Mouse (Mus musculus) cerebellum, postnatal 4 days (tissue): Measurements from ENCODE around the gene Caskin1.
A peak's percentile ranks its signal among the peaks of the same experiment; 100 is the strongest.

Experiments
- DNase-seq, 2 experiments: peaks; one replicate each; pipeline ENCODE4 v3.0.0; 2022; ENCODE audit warnings: low spot score in 2 of 2, mixed read lengths in 1 of 2

The Caskin1 gene

DNA sequence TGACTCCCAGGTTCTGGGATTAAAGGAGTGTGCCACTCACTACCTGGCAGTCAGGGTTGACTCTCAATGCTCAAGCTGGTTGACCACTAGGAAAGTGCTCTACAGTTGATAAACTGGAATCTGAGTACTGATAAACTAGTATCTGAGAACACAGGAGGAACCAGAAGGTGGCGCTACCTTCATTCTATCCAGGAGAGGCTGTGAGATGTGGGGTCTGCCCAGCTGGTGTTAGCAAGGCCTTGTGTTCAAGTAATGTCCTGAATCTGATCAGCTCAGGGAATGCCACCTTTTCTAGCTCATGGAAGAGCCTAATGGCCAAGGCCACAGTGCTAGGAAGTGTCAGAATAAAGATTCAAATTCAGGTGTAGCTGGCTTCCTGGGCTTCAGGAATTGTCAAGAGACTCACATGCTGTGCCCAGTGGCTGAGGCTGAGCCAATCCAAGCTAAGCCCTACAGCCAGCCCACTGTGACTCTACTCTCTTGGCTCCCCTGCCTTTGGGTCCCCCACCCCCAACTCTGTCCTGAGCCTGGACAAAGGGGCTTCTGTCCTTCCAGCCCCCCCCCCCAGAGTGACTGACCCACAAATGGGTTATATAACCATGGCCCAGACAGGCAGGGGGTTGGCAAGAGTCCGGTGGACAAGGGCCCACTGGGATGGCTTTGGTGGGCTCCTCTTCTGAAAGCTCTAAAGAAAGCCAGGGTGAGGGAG is 6.4 kb downstream of the Caskin1 start:
- peak; percentile 28 to 63 for DNase-seq

DNA sequence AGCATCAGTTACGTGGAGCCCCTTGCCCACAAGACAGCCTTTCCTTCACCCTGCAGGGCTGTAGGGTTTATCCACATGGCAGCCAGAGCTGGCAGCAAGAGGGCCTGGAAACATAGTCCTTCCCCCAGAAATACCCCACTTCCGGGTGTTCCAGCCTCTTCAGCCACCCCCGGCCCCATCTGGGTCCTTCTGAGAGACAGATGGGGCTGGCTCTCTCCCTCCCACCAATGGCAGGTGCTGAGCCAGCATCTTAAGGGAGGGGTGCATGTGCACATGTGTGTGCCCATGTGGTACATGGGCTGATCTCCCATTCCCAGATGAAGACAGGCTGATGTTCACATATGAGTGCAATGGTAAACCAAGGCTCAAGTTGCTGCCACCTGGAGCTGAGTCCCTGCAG is 7.0 kb downstream of the Caskin1 start:
- no peak for DNase-seq

DNA sequence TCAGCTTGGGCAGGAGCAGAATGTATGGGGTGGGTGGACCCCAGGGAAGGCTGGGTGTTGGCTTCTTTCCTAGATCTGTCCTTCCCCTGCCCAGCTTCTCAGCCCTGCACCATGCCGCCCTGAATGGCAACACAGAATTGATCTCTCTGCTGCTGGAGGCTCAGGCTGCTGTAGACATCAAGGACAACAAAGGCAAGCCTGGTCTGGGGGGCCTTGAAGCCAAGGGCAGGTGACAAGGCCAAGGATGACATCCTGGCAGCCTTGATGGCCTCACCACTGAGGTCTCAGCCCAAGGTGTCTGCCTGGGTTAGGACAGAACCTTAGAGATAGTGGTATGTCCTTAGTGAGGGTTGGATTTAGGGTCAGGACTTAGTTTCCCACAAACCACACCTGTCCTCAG is 7.6 kb downstream of the Caskin1 start:
- no peak for DNase-seq

DNA sequence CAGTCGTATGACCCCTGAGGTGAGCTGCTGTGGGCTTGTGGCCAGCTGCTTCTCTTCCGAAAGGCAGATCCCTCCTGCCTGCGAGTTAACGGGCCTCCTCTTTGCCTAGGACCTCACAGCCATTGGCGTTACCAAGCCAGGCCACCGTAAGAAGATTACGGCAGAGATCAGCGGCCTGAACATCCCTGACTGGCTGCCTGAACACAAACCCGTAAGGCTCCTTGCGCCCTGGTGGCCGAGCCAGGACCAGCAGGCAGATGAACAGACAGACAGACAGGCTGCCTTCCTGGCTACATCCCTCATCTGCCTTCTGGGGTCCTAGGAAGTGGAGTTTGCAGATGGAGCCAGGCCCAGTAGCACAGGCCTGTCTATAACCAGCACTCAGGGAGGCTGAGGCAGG is 13.8 kb downstream of the Caskin1 start:
- no peak for DNase-seq

DNA sequence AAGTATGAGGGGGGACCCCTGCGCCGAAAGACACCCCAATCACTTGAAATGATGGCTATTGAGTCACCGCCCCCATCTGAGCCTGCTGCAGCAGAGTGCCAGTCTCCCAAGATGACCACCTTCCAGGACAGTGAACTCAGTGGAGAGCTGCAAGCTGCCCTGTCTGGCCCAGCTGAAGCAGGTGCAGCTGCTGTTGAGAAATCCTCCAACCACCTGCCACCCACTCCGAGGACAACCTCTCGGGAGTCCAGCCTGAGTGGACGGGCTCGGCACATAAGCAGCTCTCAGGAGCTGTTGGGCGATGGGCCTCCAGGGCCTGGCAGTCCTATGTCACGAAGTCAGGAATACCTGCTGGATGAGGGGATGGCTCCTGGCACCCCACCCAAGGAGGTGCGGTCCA is 15.7 kb downstream of the Caskin1 start:
- DNase-seq, result no peak

DNA sequence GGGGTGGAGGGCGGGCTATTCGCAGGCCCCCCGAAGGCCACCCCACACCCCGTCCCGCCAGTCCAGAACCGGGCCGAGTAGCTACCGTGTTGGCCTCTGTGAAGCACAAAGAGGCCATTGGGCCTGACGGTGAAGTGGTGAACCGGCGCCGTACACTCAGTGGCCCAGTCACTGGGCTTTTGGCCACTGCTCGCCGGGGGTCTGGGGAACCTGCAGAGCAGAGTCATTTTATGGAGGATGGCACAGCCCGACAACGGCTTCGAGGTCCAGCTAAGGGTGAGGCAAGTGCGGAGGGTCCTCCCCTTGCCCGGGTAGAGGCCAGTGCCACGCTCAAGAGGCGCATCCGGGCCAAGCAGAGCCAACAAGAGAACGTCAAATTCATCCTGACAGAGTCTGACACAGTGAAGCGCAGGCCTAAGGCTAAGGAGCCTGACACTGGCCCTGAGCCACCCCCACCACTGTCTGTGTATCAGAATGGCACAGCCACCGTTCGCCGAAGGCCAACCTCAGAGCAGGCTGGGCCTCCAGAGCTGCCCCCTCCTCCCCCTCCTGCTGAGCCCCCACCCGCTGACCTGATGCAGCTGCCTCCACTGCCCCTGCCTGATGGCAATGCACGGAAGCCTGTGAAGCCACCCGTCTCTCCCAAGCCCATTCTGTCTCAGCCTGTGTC is 17.0 kb downstream of the Caskin1 start:
- DNase-seq, result no peak

DNA sequence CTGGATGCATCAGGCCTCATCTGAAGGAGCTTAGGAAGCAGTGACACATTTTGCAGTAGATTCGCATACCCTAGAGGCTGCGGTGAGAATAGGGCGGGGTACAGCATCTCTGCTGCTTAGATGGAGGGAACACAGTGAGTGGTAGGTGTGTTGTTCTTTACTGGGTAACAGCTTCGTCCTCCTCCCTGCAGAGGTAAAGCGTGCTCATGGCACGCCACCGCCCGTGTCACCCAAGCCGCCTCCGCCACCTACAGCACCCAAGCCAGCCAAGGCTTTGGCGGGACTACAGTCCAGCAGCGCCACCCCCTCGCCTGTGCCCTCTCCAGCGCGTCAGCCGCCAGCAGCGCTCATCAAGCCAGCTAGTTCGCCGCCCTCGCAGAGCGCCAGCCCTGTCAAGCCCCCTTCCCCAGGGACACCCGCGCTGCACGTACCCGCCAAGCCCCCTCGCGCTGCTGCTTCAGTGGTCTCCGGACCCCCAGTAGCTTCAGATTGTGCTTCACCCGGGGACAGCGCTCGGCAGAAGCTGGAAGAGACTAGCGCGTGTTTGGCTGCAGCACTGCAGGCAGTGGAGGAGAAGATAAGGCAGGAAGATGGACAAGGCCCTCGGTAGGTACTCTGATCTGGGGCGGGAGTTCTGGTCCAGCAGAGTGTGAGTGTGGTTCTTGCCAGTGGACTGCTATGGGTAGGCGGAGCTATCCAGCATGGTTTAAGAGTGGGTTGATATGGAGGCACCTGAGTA is 18.1 kb downstream of the Caskin1 start:
- no peak for DNase-seq

DNA sequence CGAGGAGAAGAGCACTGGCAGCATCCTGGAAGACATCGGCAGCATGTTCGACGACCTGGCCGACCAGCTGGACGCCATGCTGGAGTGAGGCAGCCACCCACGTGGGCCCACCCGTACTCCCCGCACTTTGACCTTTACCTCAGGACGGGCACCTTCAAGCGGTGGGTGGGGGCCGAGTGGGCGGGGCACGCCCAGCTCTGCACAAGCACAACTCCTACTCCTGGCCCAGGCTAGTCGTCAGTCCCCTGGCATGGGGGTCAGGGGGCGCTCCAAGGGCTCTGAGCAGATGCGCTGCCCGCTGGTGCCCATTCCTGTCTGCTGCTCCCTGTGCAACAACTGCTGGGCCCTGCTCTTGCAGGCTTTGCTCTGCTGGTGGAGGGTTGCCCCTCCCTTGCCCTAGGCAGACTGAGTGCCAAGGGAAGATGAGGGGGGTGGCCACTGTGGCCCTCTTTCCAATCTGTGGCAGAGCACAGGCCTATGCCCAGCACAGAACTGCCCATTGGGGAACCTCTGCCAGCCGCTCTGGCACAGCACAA is 18.8 kb downstream of the Caskin1 start:
- DNase-seq, result no peak

DNA sequence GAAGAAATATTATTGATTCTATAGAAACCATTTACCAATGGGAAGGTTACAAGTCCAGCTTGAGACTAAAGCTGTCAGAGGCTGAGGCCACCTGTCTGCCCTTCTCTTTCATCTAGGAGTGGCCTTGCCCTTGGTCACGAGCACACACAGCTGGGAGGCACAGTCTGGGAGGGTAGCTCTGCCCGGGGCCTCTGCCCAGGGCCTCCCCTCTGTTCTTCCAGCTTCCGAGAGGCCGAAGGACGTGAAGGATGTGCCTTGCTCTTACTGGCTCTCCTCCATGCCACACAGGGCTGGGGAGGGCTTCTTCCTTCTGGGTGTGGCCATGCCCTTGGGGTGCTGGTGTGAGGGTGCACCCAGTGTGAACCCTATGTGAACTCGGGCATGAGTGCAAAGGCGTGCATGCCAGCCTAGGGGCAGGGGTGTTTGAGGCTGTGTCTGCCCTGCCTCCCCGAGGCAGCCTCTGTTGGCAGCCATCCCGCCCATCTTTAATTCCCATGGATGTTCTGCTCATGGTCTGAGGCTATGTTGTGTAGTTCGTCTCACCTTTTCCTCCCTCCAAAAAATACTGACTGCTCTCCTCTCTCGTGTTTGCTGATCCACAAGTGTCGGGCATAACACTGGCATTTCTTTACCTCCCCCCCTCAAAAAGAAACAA is 19.5 kb downstream of the Caskin1 start:
- peak in 1 of 2 experiments; percentile 20 for DNase-seq

DNA sequence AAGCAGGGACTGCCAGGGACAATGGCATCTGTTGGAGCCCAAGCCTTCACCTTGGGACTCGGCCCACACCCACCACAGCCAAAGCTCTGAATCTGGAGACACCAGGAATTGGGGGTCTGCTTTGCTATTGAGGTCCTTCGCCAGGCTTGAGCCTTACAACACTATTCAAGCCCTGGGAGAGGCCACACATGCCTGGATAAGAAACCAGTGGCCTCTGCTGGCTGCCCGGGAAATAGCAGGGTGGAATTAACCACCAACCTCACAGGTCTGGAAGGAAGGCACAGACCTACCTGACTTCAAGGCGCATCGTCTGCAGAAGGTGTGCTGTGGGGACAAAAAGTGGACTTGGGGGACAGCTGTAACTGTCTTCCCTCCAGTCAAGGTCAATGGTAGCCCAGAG is 25.2 kb downstream of the Caskin1 start:
- peak in 1 of 2 experiments; percentile 63 for DNase-seq

DNA sequence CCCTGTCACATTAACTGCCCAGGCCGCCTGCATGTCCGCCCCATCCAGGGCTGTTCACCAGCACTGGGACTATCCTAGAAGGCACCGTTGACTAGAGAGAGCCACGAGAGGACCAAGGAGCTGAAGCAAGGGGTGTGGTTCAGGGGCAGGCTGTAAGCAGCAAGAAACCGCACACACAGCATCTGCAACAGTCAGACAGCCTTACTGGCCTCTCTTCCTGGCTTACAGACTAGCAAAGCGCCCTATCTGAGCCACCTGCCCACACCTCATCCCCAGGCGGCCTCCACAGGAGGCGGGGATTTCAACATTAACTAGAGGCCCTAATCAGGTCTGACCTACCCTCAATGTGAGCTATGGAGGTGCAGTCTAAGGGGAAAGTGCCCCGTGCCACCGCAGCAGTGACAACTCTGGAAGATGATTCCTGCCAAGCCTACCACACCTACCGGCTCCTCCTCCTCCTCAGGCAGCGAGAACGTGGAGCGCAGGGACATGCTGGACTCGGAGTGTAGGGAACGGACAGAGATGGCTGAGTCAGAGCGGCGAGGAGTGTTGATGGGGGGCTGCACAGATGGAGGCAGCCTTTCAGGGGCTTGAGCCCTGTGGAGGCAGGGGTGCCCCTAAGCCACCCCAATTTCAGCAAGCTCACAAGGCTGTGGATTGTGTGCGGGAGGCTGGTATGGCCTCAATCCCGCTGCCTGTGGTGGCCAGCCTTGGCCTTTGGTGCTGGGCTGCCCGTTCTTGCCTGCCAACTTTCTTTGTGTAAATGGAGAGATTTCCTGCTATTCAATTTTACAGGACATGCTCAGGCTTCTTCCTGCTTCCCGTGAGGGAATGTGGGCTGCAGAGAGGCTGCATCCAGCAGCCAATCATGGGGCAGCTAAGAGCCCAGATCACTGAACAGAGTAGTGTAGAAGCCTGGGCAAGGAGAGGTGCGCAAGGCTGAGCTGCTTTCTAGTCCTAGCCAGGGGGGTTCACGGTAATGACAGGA is 26.2 kb downstream of the Caskin1 start:
- no peak for DNase-seq

DNA sequence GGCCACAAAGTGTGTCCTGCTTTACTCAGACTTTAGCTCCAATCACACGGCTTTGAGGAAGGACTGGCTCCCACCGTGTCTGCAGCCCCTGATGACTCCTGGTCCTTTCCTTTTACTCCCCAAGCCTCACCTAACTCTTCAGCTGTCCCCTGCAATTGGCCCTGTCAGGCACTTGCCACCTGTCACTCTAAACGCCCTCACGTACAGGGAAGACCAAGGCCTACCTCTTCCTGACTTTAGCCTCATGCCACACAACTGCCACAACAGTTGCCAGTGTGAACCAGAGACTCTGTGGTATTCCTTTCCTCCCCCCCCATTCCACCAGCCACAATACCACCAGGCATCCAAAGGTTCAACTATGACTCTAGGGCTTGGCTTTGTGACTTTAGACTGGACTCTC is 32.0 kb downstream of the Caskin1 start:
- no peak for DNase-seq

DNA sequence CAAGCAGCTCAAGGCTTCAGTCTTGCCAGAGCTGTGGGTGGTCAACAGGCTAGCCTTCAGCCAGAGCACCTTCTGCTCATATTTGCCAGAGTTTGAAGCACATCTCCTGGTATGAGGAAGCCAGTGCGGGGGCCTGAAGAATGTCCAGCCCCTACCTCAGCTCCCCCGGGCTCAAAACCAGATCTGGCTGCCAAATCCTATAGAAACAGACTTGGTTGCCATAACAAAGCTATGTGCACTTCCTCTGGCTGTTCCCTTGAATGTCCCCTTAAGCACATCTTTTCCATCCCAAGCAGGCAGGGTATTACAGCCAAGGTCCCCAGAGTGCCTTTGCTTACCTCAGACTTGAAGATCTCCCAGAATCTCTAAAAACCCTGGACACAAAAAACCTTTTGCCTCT is 36.3 kb downstream of the Caskin1 start:
- no peak for DNase-seq

DNA sequence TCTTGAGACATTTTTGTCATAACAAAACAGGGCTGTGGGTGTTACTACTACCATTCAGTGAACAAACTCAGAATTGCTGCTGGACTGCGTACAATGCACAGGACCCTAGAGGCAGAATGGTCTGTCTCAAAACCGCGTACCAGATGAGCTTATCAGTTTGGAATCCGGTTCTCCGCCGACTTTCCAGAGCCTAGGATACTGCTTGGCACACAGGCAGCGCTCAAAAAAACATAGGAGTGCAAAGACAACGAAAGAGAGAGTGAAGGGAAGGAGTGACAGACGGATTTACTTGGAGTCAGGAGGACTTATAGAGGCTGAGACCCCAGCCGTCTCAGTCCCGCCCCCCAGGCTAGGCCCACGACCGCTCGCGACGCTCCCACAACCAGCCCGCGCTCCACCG is 38.9 kb downstream of the Caskin1 start:
- DNase-seq, result no peak

DNA sequence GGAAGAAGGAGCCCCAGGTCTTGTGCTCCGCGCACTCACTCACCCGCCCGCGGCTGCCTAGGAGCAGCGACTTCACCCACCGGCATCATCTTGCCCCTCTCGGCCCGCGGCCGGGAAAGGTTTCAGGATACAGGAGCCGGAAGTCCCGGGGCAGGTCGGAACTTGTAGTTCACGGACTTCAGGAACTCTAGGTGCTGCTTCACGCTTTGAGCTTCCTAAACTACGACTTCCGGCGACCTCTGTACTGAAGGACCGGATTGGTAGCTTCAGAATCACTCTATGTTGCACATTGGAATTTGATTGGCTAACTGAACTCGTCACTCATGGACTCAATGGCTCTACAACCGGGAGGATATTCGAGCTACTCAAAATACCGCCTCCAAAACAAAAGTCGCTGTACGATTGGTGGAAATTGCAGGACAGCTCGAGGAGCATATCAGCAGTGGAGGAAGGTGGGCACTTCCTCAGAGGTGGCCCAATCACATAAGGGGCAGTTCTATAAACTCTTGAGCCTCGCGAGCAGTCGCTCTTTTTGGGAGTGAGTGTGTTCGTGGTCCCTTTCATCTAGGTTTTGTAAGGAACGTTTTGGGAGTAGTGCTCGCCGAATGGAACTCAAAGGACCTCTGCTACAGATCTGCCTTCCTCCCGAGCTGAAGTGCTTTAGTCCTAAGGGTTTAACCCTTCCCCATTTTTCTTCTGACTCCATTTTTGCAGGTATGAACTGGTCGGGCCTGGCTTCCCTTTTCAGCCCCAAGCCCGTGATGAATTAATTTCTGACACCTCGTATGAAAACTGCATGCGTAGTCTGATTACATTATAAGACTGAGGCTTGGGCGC is 39.5 kb downstream of the Caskin1 start, which contains the start of gene Traf7:
Traf7 (minus strand) TSS at position 216 of the 837 bp plus-strand sequence.
- peak; percentile 73 to 86 for DNase-seq

DNA sequence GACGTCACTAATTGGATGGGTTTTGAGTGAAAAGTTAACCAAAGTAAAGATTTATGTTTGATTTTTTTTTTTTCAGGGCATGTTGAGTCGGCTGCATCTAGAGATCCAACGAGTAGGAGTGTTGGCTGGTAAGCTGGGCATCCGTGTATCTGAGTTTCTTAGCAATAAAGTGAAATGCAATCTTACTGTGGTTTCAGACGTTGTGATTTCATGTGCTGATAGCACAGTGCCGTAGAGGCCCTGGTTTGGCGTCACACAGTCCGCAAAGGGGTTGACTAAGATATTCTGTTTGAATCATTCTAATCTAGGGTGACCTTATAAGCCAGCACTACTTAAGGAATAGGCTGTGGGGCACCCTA is 40.1 kb downstream of the Caskin1 start:
- no peak for DNase-seq

DNA sequence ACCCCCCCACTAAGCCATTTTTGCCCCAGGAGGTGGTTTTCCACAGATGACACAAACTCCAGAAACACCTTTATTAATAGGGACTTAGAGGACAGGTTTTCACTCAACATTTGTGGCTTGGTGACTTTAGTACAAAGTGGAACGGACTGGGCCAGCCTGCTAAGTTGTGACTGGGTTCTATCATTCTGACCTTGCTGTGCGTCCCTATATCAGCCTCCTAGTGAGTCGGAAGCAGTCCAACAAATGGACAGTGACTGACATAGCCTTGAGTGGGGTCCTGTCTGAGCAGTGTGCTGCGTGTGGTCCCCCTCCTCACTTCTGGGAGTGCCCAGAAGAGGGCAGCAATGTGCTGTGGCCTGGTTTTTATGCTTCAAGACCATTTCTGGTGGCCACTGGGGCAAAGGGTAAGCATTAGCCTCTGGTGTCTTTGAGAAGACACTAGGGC is 40.6 kb downstream of the Caskin1 start:
- peak; percentile 62 to 82 for DNase-seq

DNA sequence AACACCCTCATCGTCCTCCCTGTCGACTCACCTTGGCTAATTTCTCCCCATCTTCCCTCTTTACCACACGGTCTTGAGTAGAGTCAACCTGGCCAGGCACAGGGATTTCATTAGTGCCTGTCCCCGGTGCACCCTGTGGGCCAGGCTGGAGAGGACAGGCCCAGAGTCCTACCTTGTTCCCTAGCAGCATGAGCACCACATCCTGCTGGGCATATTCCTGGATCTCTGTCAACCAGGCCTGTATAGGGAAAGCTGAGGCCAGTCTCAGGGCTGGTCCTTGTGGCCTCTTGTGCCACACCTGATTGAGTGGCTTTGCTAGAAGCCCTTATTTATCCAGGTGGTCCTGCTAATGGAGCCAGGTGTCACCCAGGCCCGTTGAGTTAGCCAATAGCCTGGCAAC is 41.5 kb downstream of the Caskin1 start:
- no peak for DNase-seq

DNA sequence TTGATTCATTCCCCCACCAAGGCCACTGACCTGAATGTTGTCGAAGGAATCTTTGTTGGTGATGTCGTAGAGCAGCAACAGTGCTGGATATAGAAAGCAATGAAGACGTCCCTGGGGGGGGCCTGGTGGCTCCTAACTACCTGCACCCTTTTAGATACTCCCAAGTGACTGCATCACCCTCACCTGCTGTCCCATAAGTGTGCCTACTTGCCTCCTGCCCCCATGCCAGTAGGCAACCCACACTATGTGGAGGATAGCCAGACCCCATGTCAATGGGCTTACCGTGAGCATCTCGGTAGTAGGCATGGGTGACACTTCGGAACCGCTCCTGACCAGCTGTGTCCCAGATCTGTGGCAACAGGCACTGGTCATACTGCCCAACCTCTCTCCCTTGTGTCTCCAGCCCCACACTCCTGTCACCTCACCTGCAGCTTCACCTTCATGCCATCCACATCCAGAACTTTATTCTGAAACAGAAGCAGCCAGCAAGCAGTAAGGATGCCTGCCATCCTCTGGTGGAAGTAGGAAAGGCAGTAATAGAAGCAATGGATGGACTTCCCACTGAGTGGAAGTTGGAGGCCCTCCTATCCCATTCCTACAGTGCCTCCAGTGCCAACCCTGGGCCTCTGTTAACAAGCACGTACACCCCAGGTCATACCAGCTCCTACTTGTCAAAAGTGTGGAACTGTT is 42.1 kb downstream of the Caskin1 start:
- no peak for DNase-seq
